Mouse (Mus musculus) limb, embryonic 12.5 days (tissue): ENCODE data around the gene Panx3. TPM values are rescaled to one million over a fixed set of nuclear protein-coding genes. Genes with fewer than 3 reads are reported as not detected.
A peak's percentile ranks its signal among the peaks of the same experiment; 100 is the strongest.

ENCODE experiments used
- ATAC-seq: fragments of 200-750 bp; cut with Nextera tagmentation; 2 replicates; pipeline ENCODE4 v1.8.0; 2017; ENCODE audit warnings: low read depth, moderate TSS enrichment; ENCODE audit not compliant: insufficient number of reproducible peaks, insufficient read depth, low FRiP score, low TSS enrichment
- H3K27ac ChIP-seq: fragments of 300-500 bp; sonication (generic); 2 replicates; pipeline ENCODE4 v1.5.1; 2016; ENCODE audit warnings: mild to moderate bottlenecking, moderate library complexity
- H3K27me3 ChIP-seq: fragments of 300-500 bp; sonication (generic); 2 replicates; pipeline ENCODE4 v1.6.1; 2016; ENCODE audit warnings: mild to moderate bottlenecking, moderate library complexity
- H3K36me3 ChIP-seq: fragments of 300-500 bp; sonication (generic); 2 replicates; pipeline ENCODE4 v1.6.1; 2016; ENCODE audit warnings: mild to moderate bottlenecking, moderate library complexity
- H3K4me1 ChIP-seq: fragments of 300-500 bp; sonication (generic); replicated peaks from 2 replicates; pipeline ENCODE4 v1.6.1; 2016
- H3K4me2 ChIP-seq: fragments of 300-500 bp; sonication (generic); 2 replicates; pipeline ENCODE4 v1.6.1; 2016; ENCODE audit warnings: mild to moderate bottlenecking, moderate library complexity
- H3K4me3 ChIP-seq: fragments of 300-500 bp; sonication (generic); replicated peaks from 2 replicates; pipeline ENCODE4 v1.5.1; 2016; ENCODE audit warnings: mild to moderate bottlenecking
- H3K9ac ChIP-seq: fragments of 300-500 bp; sonication (generic); replicated peaks from 2 replicates; pipeline ENCODE4 v1.6.1; 2016; ENCODE audit warnings: mild to moderate bottlenecking, moderate library complexity
- H3K9me3 ChIP-seq: fragments of 300-500 bp; sonication (generic); 2 replicates; pipeline ENCODE4 v1.6.1; 2016; ENCODE audit warnings: mild to moderate bottlenecking, moderate library complexity
- WGBS: fragments of 180-500 bp; shearing (Covaris S2); methylation state at CpG from one replicate; pipeline ENCODE4 v1.1.7; 2016; 5-methylcytosine and 5-hydroxymethylcytosine counted together
- polyA plus RNA-seq: library from polyadenylated mRNA; unstranded; fragments of >200 nt; fragmentation: Nextera tagmentation; extraction: Ambion mirVana; gene quantifications from 2 replicates; pipeline ENCODE4 v1.2.1, GENCODE M21; 2016

Gene Panx3
- polyA plus RNA-seq, 1 experiment from 2014 or later, result 0.61 TPM

GRCm38 (mm10) chr9:37615220-37615619 lies 53.8 kb downstream of the Panx3 start:
- H3K27ac ChIP-seq, result no peak overlapping the region
- WGBS, result 59% methylated on average over 5 of the region's 5 CpGs
- no peak for ATAC-seq

DNA sequence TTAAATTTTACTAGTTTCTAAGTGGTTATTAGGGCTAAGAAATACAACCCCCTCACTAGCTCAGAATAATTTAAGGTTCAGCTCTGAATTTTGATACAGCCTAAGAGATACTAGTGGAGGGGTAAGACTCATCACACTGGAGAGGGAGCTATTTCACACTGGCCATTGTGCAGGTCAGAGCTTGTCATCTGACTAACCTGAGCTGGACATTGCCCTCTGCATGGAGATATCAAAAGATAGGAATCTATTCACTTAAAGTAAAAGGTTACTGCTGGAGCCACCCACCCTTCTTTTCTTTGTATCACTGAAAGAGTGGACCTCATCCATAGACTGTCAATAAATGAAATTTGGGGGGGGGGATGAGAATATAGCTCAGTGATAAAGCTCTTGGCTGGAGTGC lies 54.7 kb downstream of the Panx3 start:
- H3K9ac ChIP-seq, result no peak overlapping the region
- H3K27ac ChIP-seq, result no peak overlapping the region
- H3K9me3 ChIP-seq, result no peaks in the 10 kb centered on the region
- H3K4me3 ChIP-seq, result peak overlapping the region; percentile 65
- H3K4me2 ChIP-seq, result peak overlapping the region; percentile 71; the same call in 1 of the 2 replicates
- no peaks in the 10 kb centered on the region for H3K36me3 ChIP-seq
- ATAC-seq, result 0 out of 2 replicates have a peak, but pooled peaks have one; percentile 4
- 0 out of 2 replicates have a peak, but pooled peaks cover 8% of the 10 kb centered on the region for H3K27me3 ChIP-seq
- peaks cover 5% of the 10 kb centered on the region; the same call in 1 of the 2 replicates for H3K4me1 ChIP-seq

More at GRCm38 (mm10) chr9:37615220-37615619, 53.8 kb downstream of the Panx3 start:
- no peaks in the 10 kb centered on the region for H3K4me1 ChIP-seq
- H3K4me2 ChIP-seq, result no peak overlapping the region
- no peak overlapping the region; the same call in 1 of the 2 replicates for H3K4me3 ChIP-seq
- H3K9me3 ChIP-seq, result no peaks in the 10 kb centered on the region
- H3K27me3 ChIP-seq, result 0 out of 2 replicates have a peak, but pooled peaks cover 8% of the 10 kb centered on the region
- H3K36me3 ChIP-seq, result no peaks in the 10 kb centered on the region
- no peak overlapping the region for H3K9ac ChIP-seq

- 23% methylated on average over 6 of the region's 6 CpGs for WGBS
- no peak overlapping the region for H3K27ac ChIP-seq
Observed at GRCm38 (mm10) chr9:37613911-37614280, 55.1 kb downstream of the Panx3 start.

DNA sequence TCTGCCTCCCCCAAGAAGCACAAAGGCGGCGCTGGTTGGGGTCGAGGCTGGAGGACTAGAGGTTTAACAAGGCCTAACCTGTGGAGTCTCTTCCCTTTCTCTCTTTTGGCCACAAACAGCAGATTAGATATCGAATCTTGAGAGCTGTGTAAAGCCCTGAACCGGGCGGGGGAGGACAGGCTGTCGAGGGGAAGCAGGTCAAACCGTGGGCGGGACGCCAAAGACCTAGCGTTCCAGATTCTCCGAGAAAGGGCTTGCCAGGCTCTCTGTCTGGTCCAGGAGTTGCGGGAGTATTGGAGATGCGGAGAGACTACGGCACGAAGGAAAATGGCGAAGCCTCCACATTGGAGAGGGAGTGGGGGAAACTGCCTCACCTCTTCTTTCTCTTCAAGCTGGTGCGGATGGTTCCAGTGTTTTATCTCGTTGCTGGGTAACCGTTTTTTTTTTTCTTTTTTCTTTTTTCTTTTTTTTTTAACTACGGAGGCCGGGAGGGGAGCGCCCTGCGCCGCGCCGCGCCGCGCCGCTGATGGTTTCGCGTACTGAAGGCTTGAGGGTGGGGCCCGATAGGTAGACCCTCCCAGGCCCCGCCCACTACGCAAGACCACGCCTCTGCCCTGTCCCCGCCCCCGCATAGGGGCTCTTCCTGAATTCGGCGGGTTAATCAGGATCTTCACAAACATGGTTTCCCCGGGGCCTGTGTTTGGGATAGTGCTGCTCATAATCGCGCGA lies 55.7 kb downstream of the Panx3 start, which contains the start of gene Spa17:
Gene Spa17, minus strand, starts transcription at position 541 of the 729 bp plus-strand sequence.
- H3K27ac ChIP-seq, result peak within 1 kb of the TSS; percentile 29; the same call in 1 of the 2 replicates
- under 1% methylated on average over 45 of the region's 45 CpGs for WGBS
- H3K4me1 ChIP-seq, result peaks cover 6% of the 10 kb centered on the region; the same call in 1 of the 2 replicates

More at GRCm38 (mm10) chr9:37613911-37614280, 55.1 kb downstream of the Panx3 start:
- H3K4me3 ChIP-seq, result peak overlapping the region; percentile 65
- H3K36me3 ChIP-seq, result no peaks in the 10 kb centered on the region
- ATAC-seq, result no peak; the same call in 1 of the 2 replicates
- peak overlapping the region; percentile 57; the same call in 1 of the 2 replicates for H3K9ac ChIP-seq
- H3K9me3 ChIP-seq, result no peaks in the 10 kb centered on the region
- peaks cover 6% of the 10 kb centered on the region; the same call in 1 of the 2 replicates for H3K4me1 ChIP-seq
- peak overlapping the region; percentile 71 for H3K4me2 ChIP-seq
- 0 out of 2 replicates have a peak, but pooled peaks cover 8% of the 10 kb centered on the region for H3K27me3 ChIP-seq

More for the DNA sequence above, 55.7 kb downstream of the Panx3 start, which contains the start of gene Spa17:
- H3K4me2 ChIP-seq, result peak within 1 kb of the TSS; percentile 71
- peak; percentile 91 for ATAC-seq
- H3K4me3 ChIP-seq, result peak within 1 kb of the TSS; percentile 65
- 0 out of 2 replicates have a peak, but pooled peaks cover 8% of the 10 kb centered on the region for H3K27me3 ChIP-seq
- peak within 1 kb of the TSS; percentile 69 for H3K9ac ChIP-seq
- no peaks in the 10 kb centered on the region for H3K9me3 ChIP-seq
- H3K36me3 ChIP-seq, result no peaks in the 10 kb centered on the region

Other genes with a start within 250 kb of the Panx3 start
- 0.10 TPM in 1 of 2 replicates, not detected in the other for gene Robo3, start 236.0 kb downstream of the Panx3 start, polyA plus RNA-seq
- gene Msantd2, start 179.9 kb downstream of the Panx3 start, polyA plus RNA-seq, result 40.4 and 45.0 TPM in 2 replicates
- gene Esam, start 141.2 kb downstream of the Panx3 start, polyA plus RNA-seq, result 26.8 and 29.7 TPM in 2 replicates
- gene Vsig2, start 130.0 kb downstream of the Panx3 start, polyA plus RNA-seq, result 0.95 and 1.6 TPM in 2 replicates
- 5.1 and 6.1 TPM in 2 replicates for gene Nrgn, start 116.3 kb downstream of the Panx3 start, polyA plus RNA-seq
- gene Siae, start 113.5 kb downstream of the Panx3 start, polyA plus RNA-seq, result 4.5 and 5.0 TPM in 2 replicates
- gene Spa17, start 55.5 kb downstream of the Panx3 start, polyA plus RNA-seq, result 6.0 and 6.1 TPM in 2 replicates
- 138 and 145 TPM in 2 replicates for gene Tbrg1, start 11.9 kb downstream of the Panx3 start, polyA plus RNA-seq
- gene Olfr160, start 47.0 kb upstream of the Panx3 start, polyA plus RNA-seq, result not detected in 2 replicates
- gene Olfr874, start 75.9 kb upstream of the Panx3 start, polyA plus RNA-seq, result not detected in 2 replicates
- not detected in 2 replicates for gene Olfr875, start 102.6 kb upstream of the Panx3 start, polyA plus RNA-seq
- gene Olfr876, start 133.8 kb upstream of the Panx3 start, polyA plus RNA-seq, result not detected in 2 replicates
- gene Olfr877, start 185.0 kb upstream of the Panx3 start, polyA plus RNA-seq, result not detected in 2 replicates
- gene Olfr145, start 227.5 kb upstream of the Panx3 start, polyA plus RNA-seq, result not detected in 2 replicates
- not detected in 2 replicates for gene Olfr878, start 248.6 kb upstream of the Panx3 start, polyA plus RNA-seq